In the genomic region with DNA sequence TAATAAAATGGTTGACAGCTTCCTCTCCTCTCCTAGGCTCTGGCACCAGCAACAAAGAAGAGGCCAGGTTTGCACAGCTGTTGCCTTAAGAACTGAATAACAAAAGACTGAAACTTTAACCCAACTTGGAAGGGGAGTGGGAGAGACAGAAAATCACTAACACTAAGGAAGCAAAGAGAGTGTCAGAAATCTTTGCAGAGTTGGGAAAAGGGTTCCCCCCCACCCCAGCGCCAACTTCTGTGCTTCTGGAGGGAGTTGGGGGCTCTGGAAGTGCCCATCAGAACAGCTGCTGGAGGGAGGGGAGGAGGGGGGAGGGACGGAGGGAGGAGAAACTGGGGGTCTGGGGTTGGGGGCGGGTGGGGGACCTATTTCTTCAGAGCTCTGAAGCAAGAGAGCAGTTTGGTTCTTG, we compare ENCODE assay signal across 10 mouse cellular contexts.
DNase-seq lines count a peak whose midpoint lies in the region; ATAC-seq and TF ChIP-seq lines count a peak whose summit lies in the region.
"Had no signal": no experiment of that assay in that cellular context is flagged by ENCODE, and none has a peak within 500 bp of the region (broad histone marks: within the 10 kb centered on the region; RNA-seq: fewer than 3 reads in every experiment).

No protein-coding gene starts in this region.

- H3K36me3 ChIP-seq in heart, embryonic 10.5 days, result no peaks in the 10 kb centered on the region
- no peaks in the 10 kb centered on the region for H3K36me3 ChIP-seq in heart, embryonic 12.5 days
- no peaks in the 10 kb centered on the region; the same call in 1 of the 2 replicates for H3K36me3 ChIP-seq in E14TG2a.4 (ENCODE audit: insufficient read depth, low read length)
- H3K36me3 ChIP-seq in embryonic facial prominence, embryonic 14.5 days (ENCODE audit: control insufficient read depth, insufficient read depth, low read length), result no peaks in the 10 kb centered on the region
- H3K36me3 ChIP-seq in limb, embryonic 13.5 days, result no peaks in the 10 kb centered on the region

- no peak for ATAC-seq in heart, embryonic 12.5 days (ENCODE audit: insufficient number of reproducible peaks, low FRiP score)
- ATAC-seq in embryonic facial prominence, embryonic 14.5 days (ENCODE audit: low read depth), result peak; percentile 77
- peak; percentile 70; the same call in 1 of the 2 replicates for ATAC-seq in limb, embryonic 13.5 days (ENCODE audit: low FRiP score, low read depth)

- H3K27me3 ChIP-seq in heart, embryonic 10.5 days (ENCODE audit: insufficient read depth, poor library complexity, severe bottlenecking), result no peaks in the 10 kb centered on the region
- H3K27me3 ChIP-seq in heart, embryonic 12.5 days (replicated peaks), result 0 out of 2 replicates have a peak, but pooled peaks cover 4% of the 10 kb centered on the region
- no peaks in the 10 kb centered on the region for H3K27me3 ChIP-seq in E14TG2a.4 (ENCODE audit: insufficient read depth, low read length)
- H3K27me3 ChIP-seq in embryonic facial prominence, embryonic 14.5 days (replicated peaks; ENCODE audit: control insufficient read depth, insufficient read depth, low read length), result no peaks in the 10 kb centered on the region
- H3K27me3 ChIP-seq in limb, embryonic 13.5 days, result no peaks in the 10 kb centered on the region

- no peak for TF ChIP-seq CTCF in E14TG2a.4 (conservative IDR thresholded peaks at IDR 0.05; ENCODE audit: low read length)

- no peak for DNase-seq in heart, embryonic 10.5 days (ENCODE audit: low spot score)
- DNase-seq in embryonic facial prominence, embryonic 14.5 days (ENCODE audit: low spot score), result peak; percentile 73
- DNase-seq in frontal cortex, adult 2 months (ENCODE audit: extremely low spot score in 1 of 2, low spot score in 1 of 2), result no peak
- DNase-seq in left cerebral cortex, postnatal 36 days (ENCODE audit: low spot score in 2 of 2), result no peak
- DNase-seq in gastrocnemius, postnatal 36 days, result no peak
- DNase-seq: B cell, adult 2 months; right cerebral cortex, adult 18-20 months had no signal

- no peak overlapping the region for H3K9ac ChIP-seq in heart, embryonic 12.5 days
- no peak overlapping the region for H3K9ac ChIP-seq in embryonic facial prominence, embryonic 14.5 days (ENCODE audit: low read depth, low read length)
- H3K9ac ChIP-seq in limb, embryonic 13.5 days, result no peak overlapping the region

- intact Hi-C loops in left cerebral cortex, postnatal 36 days (cut with DNase I), result no loop called here
- intact Hi-C loops in gastrocnemius, postnatal 36 days (cut with DNase I), result loop anchor here (5.0 kb wide), 1 partner anchor 85 kb away; the partner anchor contains the start of gene Plekha5

- H3K27ac ChIP-seq in heart, embryonic 10.5 days, result peak overlapping the region; percentile 72
- H3K27ac ChIP-seq in heart, embryonic 12.5 days (ENCODE audit: poor library complexity, severe bottlenecking), result no peak overlapping the region
- peak overlapping the region; percentile 90 for H3K27ac ChIP-seq in embryonic facial prominence, embryonic 14.5 days (replicated peaks; ENCODE audit: low read depth, low read length)
- H3K27ac ChIP-seq in limb, embryonic 13.5 days, result peak overlapping the region; percentile 56

- peaks cover 20% of the 10 kb centered on the region for H3K4me1 ChIP-seq in heart, embryonic 10.5 days
- H3K4me1 ChIP-seq in heart, embryonic 12.5 days (replicated peaks), result peaks cover 16% of the 10 kb centered on the region
- H3K4me1 ChIP-seq in E14TG2a.4 (replicated peaks; ENCODE audit: low read depth, low read length), result peaks cover 48% of the 10 kb centered on the region
- H3K4me1 ChIP-seq in embryonic facial prominence, embryonic 14.5 days (ENCODE audit: control insufficient read depth, insufficient read depth, low read length), result peaks cover 14% of the 10 kb centered on the region
- H3K4me1 ChIP-seq in limb, embryonic 13.5 days, result peaks cover 30% of the 10 kb centered on the region

- no peak overlapping the region for H3K4me2 ChIP-seq in heart, embryonic 12.5 days
- peak overlapping the region; percentile 27 for H3K4me2 ChIP-seq in embryonic facial prominence, embryonic 14.5 days (ENCODE audit: low read depth, low read length)
- peak overlapping the region; percentile 34 for H3K4me2 ChIP-seq in limb, embryonic 13.5 days (replicated peaks)

- no peaks in the 10 kb centered on the region for H3K9me3 ChIP-seq in heart, embryonic 10.5 days
- H3K9me3 ChIP-seq in heart, embryonic 12.5 days (replicated peaks), result no peaks in the 10 kb centered on the region
- H3K9me3 ChIP-seq in E14TG2a.4 (ENCODE audit: low read length), result peaks cover 29% of the 10 kb centered on the region
- H3K9me3 ChIP-seq in embryonic facial prominence, embryonic 14.5 days (ENCODE audit: control insufficient read depth, low read length), result no peaks in the 10 kb centered on the region
- H3K9me3 ChIP-seq in limb, embryonic 13.5 days, result no peaks in the 10 kb centered on the region

- H3K4me3 ChIP-seq in heart, embryonic 10.5 days, result no peak overlapping the region
- H3K4me3 ChIP-seq in heart, embryonic 12.5 days, result no peak overlapping the region
- H3K4me3 ChIP-seq in E14TG2a.4 (replicated peaks; ENCODE audit: low read length), result peak overlapping the region; percentile 57
- H3K4me3 ChIP-seq in embryonic facial prominence, embryonic 14.5 days (ENCODE audit: low read depth, low read length), result no peak overlapping the region
- no peak overlapping the region for H3K4me3 ChIP-seq in limb, embryonic 13.5 days

- 28% methylated on average over 3 of the region's 3 CpGs for WGBS in heart, embryonic 10.5 days
- 27% methylated on average over 3 of the region's 3 CpGs for WGBS in heart, embryonic 12.5 days
- WGBS in embryonic facial prominence, embryonic 14.5 days, result 10% methylated on average over 2 of the region's 3 CpGs
- WGBS in limb, embryonic 13.5 days, result 17% methylated on average over 2 of the region's 3 CpGs
